Mouse (Mus musculus): ENCODE results near the gene Lbr. TPM values are rescaled to one million over a fixed set of nuclear protein-coding genes. Genes with fewer than 3 reads are reported as not detected.
A peak's percentile ranks its signal among the peaks of the same experiment; 100 is the strongest.

The Lbr gene
- total and polyA plus RNA-seq, 2 experiments, result 7.3 to 9.5 TPM

DNA sequence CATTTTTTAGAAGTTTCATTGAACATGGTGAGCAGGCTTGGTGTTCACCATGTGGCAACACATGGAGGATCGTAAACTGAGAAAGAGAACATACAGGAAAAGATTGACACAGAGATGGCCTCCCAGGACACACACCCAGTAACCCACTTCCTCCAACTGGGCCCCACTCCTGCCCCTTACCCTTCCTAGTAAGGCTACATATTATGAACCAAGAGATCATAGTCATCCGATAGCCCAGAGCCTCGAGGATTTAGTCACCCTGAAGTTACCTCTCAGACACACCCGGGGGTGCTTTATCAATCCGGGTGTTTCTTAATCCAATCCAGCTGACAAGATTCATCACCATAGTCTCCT lies 23.0 kb upstream of the Lbr start:
- Histone ChIP-seq H3K4me3 (ENCODE audit: insufficient read depth, low read depth, low read length) (no peak overlapping the region), H3K9ac (ENCODE audit: low read depth, low read length) (no peak overlapping the region), H3K79me2 (ENCODE audit: control insufficient read depth, insufficient read depth, low read length) (no peaks in the 10 kb centered on the region), H3K36me3 (ENCODE audit: control insufficient read depth, insufficient read depth, low read length) (no peaks in the 10 kb centered on the region), H3K27me3 (ENCODE audit: control insufficient read depth, insufficient read depth, low read length) (no peaks in the 10 kb centered on the region), H3K4me1 (ENCODE audit: control insufficient read depth, insufficient read depth, low read length) (no peaks in the 10 kb centered on the region), H3K27ac (replicated peaks; ENCODE audit: insufficient read depth, low read depth, low read length) (no peak overlapping the region)
- no peak for TF ChIP-seq POLR2A (IDR thresholded peaks at IDR 0.05; ENCODE audit: extremely low read depth, insufficient read depth, low read length)
- no peak for TF ChIP-seq CTCF (IDR thresholded peaks at IDR 0.05; ENCODE audit: low read depth, low read length)
- no peak for DNase-seq (ENCODE audit: extremely low read depth, low read depth, low spot score)
- 82% methylated on average over 5 of the region's 5 CpGs for WGBS

GRCm38 (mm10) chr1:181864971-181865862 lies 22.4 kb upstream of the Lbr start:
- no peaks in the 10 kb centered on the region for H3K4me1 ChIP-seq (ENCODE audit: control insufficient read depth, insufficient read depth, low read length)
- TF ChIP-seq CTCF (IDR thresholded peaks at IDR 0.05; ENCODE audit: low read depth, low read length) (no peak), POLR2A (IDR thresholded peaks at IDR 0.05; ENCODE audit: extremely low read depth, insufficient read depth, low read length) (no peak)
- no peak overlapping the region for H3K9ac ChIP-seq (ENCODE audit: low read depth, low read length)

DNA sequence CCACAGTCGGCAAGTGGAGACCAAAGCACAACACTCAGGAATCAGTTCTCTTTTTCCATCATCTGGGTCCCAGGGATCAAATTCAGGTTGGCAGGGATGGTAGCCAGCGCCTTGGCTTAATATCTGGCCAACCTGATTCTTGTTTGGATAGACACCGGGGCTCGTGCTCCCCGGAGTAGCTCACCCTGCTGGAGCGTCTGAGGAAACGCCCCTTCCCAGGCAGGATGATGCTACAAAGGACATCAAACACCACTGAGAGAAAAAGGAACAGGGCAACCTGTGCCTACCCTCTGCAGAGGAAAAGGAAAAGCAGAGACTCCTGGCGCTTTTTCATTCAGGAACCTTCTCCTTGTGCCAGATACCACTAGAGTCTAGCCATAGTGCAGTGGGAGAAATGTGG lies 20.6 kb upstream of the Lbr start:
- H3K36me3 ChIP-seq (ENCODE audit: control insufficient read depth, insufficient read depth, low read length), result no peaks in the 10 kb centered on the region
- no peaks in the 10 kb centered on the region for H3K4me1 ChIP-seq (ENCODE audit: control insufficient read depth, insufficient read depth, low read length)
- 55% methylated on average over 8 of the region's 8 CpGs for WGBS
- DNase-seq (ENCODE audit: extremely low read depth, low read depth, low spot score), result no peak
- TF ChIP-seq CTCF (IDR thresholded peaks at IDR 0.05; ENCODE audit: low read depth, low read length) (no peak), POLR2A (IDR thresholded peaks at IDR 0.05; ENCODE audit: extremely low read depth, insufficient read depth, low read length) (no peak)
- no peak overlapping the region for H3K9ac ChIP-seq (ENCODE audit: low read depth, low read length)
- H3K27me3 ChIP-seq (ENCODE audit: control insufficient read depth, insufficient read depth, low read length), result no peaks in the 10 kb centered on the region
- H3K79me2 ChIP-seq (ENCODE audit: control insufficient read depth, insufficient read depth, low read length), result no peaks in the 10 kb centered on the region
- no peak overlapping the region for H3K27ac ChIP-seq (replicated peaks; ENCODE audit: insufficient read depth, low read depth, low read length)
- H3K4me3 ChIP-seq (ENCODE audit: insufficient read depth, low read depth, low read length), result no peak overlapping the region

More at GRCm38 (mm10) chr1:181864971-181865862, 22.4 kb upstream of the Lbr start:
- no peak overlapping the region for H3K27ac ChIP-seq (replicated peaks; ENCODE audit: insufficient read depth, low read depth, low read length)
- 78% methylated on average over 11 of the region's 11 CpGs for WGBS
- no peaks in the 10 kb centered on the region for H3K27me3 ChIP-seq (ENCODE audit: control insufficient read depth, insufficient read depth, low read length)
- no peaks in the 10 kb centered on the region for H3K36me3 ChIP-seq (ENCODE audit: control insufficient read depth, insufficient read depth, low read length)
- no peak for DNase-seq (ENCODE audit: extremely low read depth, low read depth, low spot score)
- H3K79me2 ChIP-seq (ENCODE audit: control insufficient read depth, insufficient read depth, low read length), result no peaks in the 10 kb centered on the region
- no peak overlapping the region for H3K4me3 ChIP-seq (ENCODE audit: insufficient read depth, low read depth, low read length)

DNA sequence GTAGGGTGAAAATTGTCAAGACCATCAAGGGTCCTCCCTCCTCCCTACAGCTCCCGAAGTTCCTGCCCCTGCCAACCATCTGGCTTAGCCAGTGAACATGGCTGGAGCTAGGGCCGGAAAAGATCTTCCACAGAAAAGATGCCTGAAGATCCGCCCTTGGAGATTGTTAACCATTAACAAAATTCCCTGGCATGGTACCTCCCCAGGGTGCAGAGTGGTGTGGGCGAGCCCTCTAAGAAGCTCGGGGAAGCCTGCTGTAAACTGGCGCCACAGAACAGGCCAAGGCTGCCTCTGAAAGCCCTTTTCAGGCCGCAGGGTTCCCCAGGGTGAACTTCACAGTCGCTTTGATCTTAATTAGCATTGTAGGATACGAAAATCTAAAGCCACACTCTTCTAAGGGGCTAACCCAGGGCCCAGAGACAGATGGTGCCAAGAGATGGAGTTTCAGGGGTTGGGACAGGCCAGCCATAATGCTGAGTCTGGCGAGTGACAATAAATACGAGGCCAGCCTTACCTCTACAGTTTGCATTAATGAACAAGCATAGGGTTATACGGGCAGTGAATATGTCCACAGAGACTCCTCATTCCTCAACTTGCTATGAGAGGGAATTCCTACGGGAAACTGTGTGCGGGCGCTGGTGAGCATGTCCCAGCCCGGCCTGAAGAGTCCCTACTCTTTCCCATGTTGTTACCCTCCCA lies 20.0 kb upstream of the Lbr start:
- H3K27ac ChIP-seq (replicated peaks; ENCODE audit: insufficient read depth, low read depth, low read length), result no peak overlapping the region
- DNase-seq (ENCODE audit: extremely low read depth, low read depth, low spot score), result no peak
- H3K27me3 ChIP-seq (ENCODE audit: control insufficient read depth, insufficient read depth, low read length), result no peaks in the 10 kb centered on the region
- H3K9ac ChIP-seq (ENCODE audit: low read depth, low read length), result no peak overlapping the region
- H3K79me2 ChIP-seq (ENCODE audit: control insufficient read depth, insufficient read depth, low read length), result no peaks in the 10 kb centered on the region
- 58% methylated on average over 16 of the region's 16 CpGs for WGBS
- H3K4me3 ChIP-seq (ENCODE audit: insufficient read depth, low read depth, low read length), result no peak overlapping the region
- H3K36me3 ChIP-seq (ENCODE audit: control insufficient read depth, insufficient read depth, low read length), result no peaks in the 10 kb centered on the region
- no peak for TF ChIP-seq CTCF (IDR thresholded peaks at IDR 0.05; ENCODE audit: low read depth, low read length)
- TF ChIP-seq POLR2A (IDR thresholded peaks at IDR 0.05; ENCODE audit: extremely low read depth, insufficient read depth, low read length), result no peak
- no peaks in the 10 kb centered on the region for H3K4me1 ChIP-seq (ENCODE audit: control insufficient read depth, insufficient read depth, low read length)

GRCm38 (mm10) chr1:181861181-181861902 lies 18.5 kb upstream of the Lbr start:
- WGBS, result 75% methylated on average over 2 of the region's 2 CpGs
- TF ChIP-seq CTCF (IDR thresholded peaks at IDR 0.05; ENCODE audit: low read depth, low read length) (no peak), POLR2A (IDR thresholded peaks at IDR 0.05; ENCODE audit: extremely low read depth, insufficient read depth, low read length) (no peak)
- 0 out of 2 replicates have a peak overlapping the region, but pooled peaks have one; percentile 43 for H3K27ac ChIP-seq (replicated peaks; ENCODE audit: insufficient read depth, low read depth, low read length)

More at GRCm38 (mm10) chr1:181861181-181861902, 18.5 kb upstream of the Lbr start:
- H3K4me3 ChIP-seq (ENCODE audit: insufficient read depth, low read depth, low read length), result no peak overlapping the region
- H3K36me3 ChIP-seq (ENCODE audit: control insufficient read depth, insufficient read depth, low read length), result no peaks in the 10 kb centered on the region
- H3K79me2 ChIP-seq (ENCODE audit: control insufficient read depth, insufficient read depth, low read length), result no peaks in the 10 kb centered on the region
- H3K27me3 ChIP-seq (ENCODE audit: control insufficient read depth, insufficient read depth, low read length), result no peaks in the 10 kb centered on the region
- H3K9ac ChIP-seq (ENCODE audit: low read depth, low read length), result no peak overlapping the region
- H3K4me1 ChIP-seq (ENCODE audit: control insufficient read depth, insufficient read depth, low read length), result no peaks in the 10 kb centered on the region
- DNase-seq (ENCODE audit: extremely low read depth, low read depth, low spot score), result no peak

Measured in liver, adult 2 months (tissue).